Mouse (Mus musculus) neural tube, embryonic 14.5 days (tissue): Measurements from ENCODE around the gene Galt. TPM values are rescaled to one million over a fixed set of nuclear protein-coding genes. Genes with fewer than 3 reads are reported as not detected.
A peak's percentile ranks its signal among the peaks of the same experiment; 100 is the strongest.

Experiments used
- ATAC-seq: fragments of 200-750 bp; cut with Nextera tagmentation; 2 replicates; pipeline ENCODE4 v1.8.0; 2017; ENCODE audit warnings: low read depth, mild to moderate bottlenecking, moderate TSS enrichment, moderate library complexity
- H3K27ac ChIP-seq: fragments of 300-500 bp; sonication (generic); 2 replicates; pipeline ENCODE4 v1.5.1; 2014; ENCODE audit warnings: low read depth, mild to moderate bottlenecking, control low read depth, low read length, moderate library complexity, mixed read lengths
- H3K27me3 ChIP-seq: fragments of 300-500 bp; sonication (generic); 2 replicates; pipeline ENCODE4 v1.6.1; 2014; ENCODE audit warnings: low read length; ENCODE audit not compliant: control insufficient read depth, insufficient read depth
- H3K36me3 ChIP-seq: fragments of 300-500 bp; sonication (generic); 2 replicates; pipeline ENCODE4 v1.6.1; 2014; ENCODE audit warnings: low read length, mixed read lengths; ENCODE audit not compliant: control insufficient read depth, insufficient read depth
- H3K4me1 ChIP-seq: fragments of 300-500 bp; sonication (generic); 2 replicates; pipeline ENCODE4 v1.6.1; 2014; ENCODE audit warnings: low read length; ENCODE audit not compliant: control insufficient read depth, insufficient read depth
- H3K4me2 ChIP-seq: fragments of 300-500 bp; sonication (generic); 2 replicates; pipeline ENCODE4 v1.6.1; 2014; ENCODE audit warnings: mild to moderate bottlenecking, low read depth, low read length, control low read depth
- H3K4me3 ChIP-seq: fragments of 300-500 bp; sonication (generic); 2 replicates; pipeline ENCODE4 v1.5.1; 2014; ENCODE audit warnings: low read depth, low read length, control low read depth, mixed read lengths
- H3K9ac ChIP-seq: fragments of 300-500 bp; sonication (generic); replicated peaks from 2 replicates; pipeline ENCODE4 v1.6.1; 2014; ENCODE audit warnings: low read depth, mild to moderate bottlenecking, control low read depth, low read length, mixed read lengths
- H3K9me3 ChIP-seq: fragments of 300-500 bp; sonication (generic); 2 replicates; pipeline ENCODE4 v1.6.1; 2016; ENCODE audit warnings: low read length; ENCODE audit not compliant: control insufficient read depth
- WGBS: fragments of 180-500 bp; shearing (Covaris S2); extraction: QIAGEN DNeasy Blood & Tissue Kit; methylation state at CpG from one replicate; pipeline ENCODE4 v1.1.7; 2014; 5-methylcytosine and 5-hydroxymethylcytosine counted together
- polyA plus RNA-seq: library from polyadenylated mRNA; unstranded; fragments of >200 nt; fragmentation: Nextera tagmentation; extraction: Ambion mirVana; gene quantifications from 2 replicates; pipeline ENCODE4 v1.2.1, GENCODE M21; 2014

The Galt gene
- polyA plus RNA-seq, 1 experiment from 2014 or later = 53.5 TPM

- H3K9me3 ChIP-seq = no peaks in the 10 kb centered on the region
- H3K9ac ChIP-seq = peak overlapping the region; percentile 76
- ATAC-seq = no peak
- peaks cover 15% of the 10 kb centered on the region; the same call in 1 of the 2 replicates for H3K4me1 ChIP-seq
- peak overlapping the region; percentile 76 for H3K4me3 ChIP-seq
- 0 out of 2 replicates have a peak overlapping the region, but pooled peaks have one; percentile 72 for H3K27ac ChIP-seq
- H3K27me3 ChIP-seq = no peaks in the 10 kb centered on the region
- no peaks in the 10 kb centered on the region for H3K36me3 ChIP-seq
- H3K4me2 ChIP-seq = peak overlapping the region; percentile 93
- WGBS = 83% methylated on average over 8 of the region's 8 CpGs
Observed at GRCm38 (mm10) chr4:41756440-41756839, 1.4 kb downstream of the Galt start.

- Histone ChIP-seq H3K27me3 (no peaks in the 10 kb centered on the region), H3K9ac (no peak overlapping the region), H3K36me3 (no peaks in the 10 kb centered on the region), H3K27ac (no peak overlapping the region), H3K4me2 (no peak overlapping the region), H3K4me1 (peaks cover 15% of the 10 kb centered on the region; the same call in 1 of the 2 replicates), H3K9me3 (no peaks in the 10 kb centered on the region), H3K4me3 (no peak overlapping the region)
- no peak for ATAC-seq
- 94% methylated on average over 13 of the region's 13 CpGs for WGBS
Observed at GRCm38 (mm10) chr4:41757321-41757720, 2.3 kb downstream of the Galt start.

GRCm38 (mm10) chr4:41758021-41758420, 3.0 kb downstream of the Galt start:
- no peak for ATAC-seq
- Histone ChIP-seq H3K36me3 (no peaks in the 10 kb centered on the region), H3K9me3 (no peaks in the 10 kb centered on the region), H3K9ac (no peak overlapping the region), H3K4me1 (peaks cover 15% of the 10 kb centered on the region; the same call in 1 of the 2 replicates), H3K27ac (no peak overlapping the region), H3K4me3 (no peak overlapping the region), H3K4me2 (no peak overlapping the region), H3K27me3 (no peaks in the 10 kb centered on the region)
- WGBS = 86% methylated on average over 11 of the region's 11 CpGs

GRCm38 (mm10) chr4:41758701-41759100, 3.7 kb downstream of the Galt start:
- Histone ChIP-seq H3K4me2 (no peak overlapping the region), H3K36me3 (no peaks in the 10 kb centered on the region), H3K4me1 (peaks cover 15% of the 10 kb centered on the region; the same call in 1 of the 2 replicates), H3K27me3 (no peaks in the 10 kb centered on the region), H3K4me3 (no peak overlapping the region), H3K9ac (no peak overlapping the region), H3K9me3 (no peaks in the 10 kb centered on the region), H3K27ac (no peak overlapping the region)
- ATAC-seq = no peak
- WGBS = 94% methylated on average over 4 of the region's 4 CpGs

- H3K4me2 ChIP-seq = no peak overlapping the region
- H3K4me3 ChIP-seq = no peak overlapping the region
- no peak for ATAC-seq
- 89% methylated on average over 9 of the region's 9 CpGs for WGBS
- H3K27ac ChIP-seq = no peak overlapping the region
- no peaks in the 10 kb centered on the region for H3K9me3 ChIP-seq
- no peaks in the 10 kb centered on the region for H3K27me3 ChIP-seq
- no peak overlapping the region for H3K9ac ChIP-seq
- peaks cover 15% of the 10 kb centered on the region; the same call in 1 of the 2 replicates for H3K4me1 ChIP-seq
- no peaks in the 10 kb centered on the region for H3K36me3 ChIP-seq
Observed at GRCm38 (mm10) chr4:41759206-41759605, 4.2 kb downstream of the Galt start.

- Histone ChIP-seq H3K4me1 (peaks cover 12% of the 10 kb centered on the region; the same call in 1 of the 2 replicates), H3K4me2 (peak overlapping the region; percentile 45), H3K9ac (peak overlapping the region; percentile 39; the same call in 1 of the 2 replicates), H3K27me3 (no peaks in the 10 kb centered on the region), H3K9me3 (no peaks in the 10 kb centered on the region), H3K27ac (no peak overlapping the region), H3K36me3 (no peaks in the 10 kb centered on the region), H3K4me3 (peak overlapping the region; percentile 29)
- 44% methylated on average over 6 of the region's 6 CpGs for WGBS
- ATAC-seq = no peak
Observed at GRCm38 (mm10) chr4:41759656-41760287, 4.7 kb downstream of the Galt start.

GRCm38 (mm10) chr4:41760288-41760721, 5.3 kb downstream of the Galt start:
- peak; percentile 71; the same call in 1 of the 2 replicates for ATAC-seq
- H3K36me3 ChIP-seq = no peaks in the 10 kb centered on the region
- peak overlapping the region; percentile 29 for H3K4me3 ChIP-seq
- under 1% methylated on average over 15 of the region's 15 CpGs for WGBS
- peak overlapping the region; percentile 39; the same call in 1 of the 2 replicates for H3K9ac ChIP-seq
- no peak overlapping the region; the same call in 1 of the 2 replicates for H3K27ac ChIP-seq
- no peaks in the 10 kb centered on the region for H3K27me3 ChIP-seq
- peak overlapping the region; percentile 45 for H3K4me2 ChIP-seq
- no peaks in the 10 kb centered on the region for H3K9me3 ChIP-seq
- H3K4me1 ChIP-seq = peaks cover 10% of the 10 kb centered on the region; the same call in 1 of the 2 replicates

- no peak overlapping the region; the same call in 1 of the 2 replicates for H3K27ac ChIP-seq
- H3K4me2 ChIP-seq = peak overlapping the region; percentile 45
- H3K27me3 ChIP-seq = no peaks in the 10 kb centered on the region
- no peaks in the 10 kb centered on the region for H3K36me3 ChIP-seq
- peaks cover 10% of the 10 kb centered on the region; the same call in 1 of the 2 replicates for H3K4me1 ChIP-seq
- ATAC-seq = no peak; the same call in 1 of the 2 replicates
- WGBS = 79% methylated on average over 4 of the region's 4 CpGs
- peak overlapping the region; percentile 29 for H3K4me3 ChIP-seq
- H3K9me3 ChIP-seq = no peaks in the 10 kb centered on the region
- H3K9ac ChIP-seq = peak overlapping the region; percentile 39
Observed at GRCm38 (mm10) chr4:41760911-41761310, 5.9 kb downstream of the Galt start.

GRCm38 (mm10) chr4:41761680-41762079, 6.7 kb downstream of the Galt start:
- no peak overlapping the region for H3K9ac ChIP-seq
- peak overlapping the region; percentile 45 for H3K4me2 ChIP-seq
- no peaks in the 10 kb centered on the region for H3K27me3 ChIP-seq
- no peaks in the 10 kb centered on the region for H3K36me3 ChIP-seq
- no peak overlapping the region for H3K4me3 ChIP-seq
- no peak for ATAC-seq
- no peak overlapping the region for H3K27ac ChIP-seq
- H3K4me1 ChIP-seq = peaks cover 5% of the 10 kb centered on the region; the same call in 1 of the 2 replicates
- no peaks in the 10 kb centered on the region for H3K9me3 ChIP-seq
